Mouse (Mus musculus) kidney, adult 8-10 months (tissue): ENCODE results near the gene Lancl1.

Experiments
- DNase-seq, 2 experiments: peaks; one replicate each; pipeline ENCODE4 v3.0.0; 2022

The Lancl1 gene

GRCm38 (mm10) chr1:67014205-67014604, 24.5 kb downstream of the Lancl1 start:
- DNase-seq, result no peak

GRCm38 (mm10) chr1:67010520-67010919, 28.2 kb downstream of the Lancl1 start:
- no peak for DNase-seq

GRCm38 (mm10) chr1:67003699-67004098, 35.0 kb downstream of the Lancl1 start:
- DNase-seq, result peak in 1 of 2 experiments; percentile 15

GRCm38 (mm10) chr1:67002226-67002625, 36.4 kb downstream of the Lancl1 start:
- DNase-seq, result peak; percentile 20 to 48

GRCm38 (mm10) chr1:67001367-67001766, 37.3 kb downstream of the Lancl1 start:
- no peak for DNase-seq

GRCm38 (mm10) chr1:67000484-67000883, 38.2 kb downstream of the Lancl1 start:
- DNase-seq, result no peak

GRCm38 (mm10) chr1:66998601-66999000, 40.1 kb downstream of the Lancl1 start:
- DNase-seq, result no peak

DNA sequence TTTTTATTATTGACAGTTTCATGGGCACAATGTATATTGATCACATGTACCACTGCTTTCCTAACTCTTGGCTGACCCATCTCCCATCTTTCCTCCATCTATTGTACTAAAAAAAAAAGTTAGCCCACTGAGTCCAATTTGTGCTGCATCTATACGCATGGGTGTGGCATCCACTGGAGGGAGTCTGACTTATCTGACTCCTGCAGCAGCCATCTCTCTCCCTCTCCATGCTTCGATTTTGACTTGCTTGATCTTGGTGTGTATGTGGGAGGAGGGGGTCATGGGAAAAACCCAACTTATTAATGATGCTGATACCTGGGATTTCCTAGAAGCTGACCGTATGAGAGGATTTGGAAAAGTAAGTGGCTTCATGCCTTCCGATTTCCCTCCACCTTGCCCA, 40.5 kb downstream of the Lancl1 start:
- no peak for DNase-seq

- DNase-seq, result no peak
Observed at GRCm38 (mm10) chr1:66996819-66997218, 41.9 kb downstream of the Lancl1 start.

- peak; percentile 23 to 32 for DNase-seq
Observed at GRCm38 (mm10) chr1:66992764-66993163, 45.9 kb downstream of the Lancl1 start.

GRCm38 (mm10) chr1:66987558-66988190, 51.0 kb downstream of the Lancl1 start:
- DNase-seq, result no peak

DNA sequence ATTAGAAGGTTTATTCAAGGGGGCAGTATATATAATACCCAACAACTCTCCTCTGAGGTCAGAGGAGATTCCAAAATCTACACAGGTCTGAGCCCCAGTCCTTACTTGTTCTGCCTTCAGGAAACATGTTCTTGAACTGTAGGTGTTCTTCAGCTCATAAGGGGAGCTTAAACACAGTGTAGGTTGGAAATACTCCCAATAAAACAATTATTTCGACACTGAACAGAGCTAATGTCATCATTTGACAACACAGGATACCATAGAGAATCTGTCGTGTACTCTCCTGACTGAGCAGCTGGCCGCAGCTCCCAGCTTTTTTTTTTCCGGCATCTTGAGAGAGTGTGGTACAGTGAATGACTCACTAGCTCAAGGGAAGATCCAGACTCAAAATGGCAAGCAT, 52.8 kb downstream of the Lancl1 start:
- DNase-seq, result no peak

- DNase-seq, result no peak
Observed at GRCm38 (mm10) chr1:66985129-66985698, 53.5 kb downstream of the Lancl1 start.

DNA sequence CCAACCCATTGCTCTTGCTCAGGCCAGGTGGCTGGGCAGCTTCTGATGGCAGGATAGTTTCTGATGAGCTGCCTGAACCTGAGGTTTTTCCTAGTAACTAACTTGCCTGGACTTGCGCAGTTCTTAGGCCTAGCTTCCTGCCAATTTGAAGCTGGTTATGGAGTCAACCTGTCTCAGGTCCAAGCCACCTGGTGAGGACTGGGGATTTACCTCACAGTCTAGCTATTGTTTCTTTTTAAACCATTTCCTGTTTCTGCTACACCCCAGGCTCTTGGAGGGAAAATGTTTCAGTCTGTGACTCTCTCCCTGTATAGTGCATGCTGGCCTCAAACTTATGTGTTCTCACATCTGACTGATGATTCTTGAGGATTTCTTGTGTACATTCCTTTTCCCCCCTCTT, 58.5 kb downstream of the Lancl1 start:
- DNase-seq, result no peak

GRCm38 (mm10) chr1:66975456-66975855, 63.2 kb downstream of the Lancl1 start:
- DNase-seq, result peak in 1 of 2 experiments; percentile 30

GRCm38 (mm10) chr1:66964857-66965256, 73.8 kb downstream of the Lancl1 start:
- no peak for DNase-seq

DNA sequence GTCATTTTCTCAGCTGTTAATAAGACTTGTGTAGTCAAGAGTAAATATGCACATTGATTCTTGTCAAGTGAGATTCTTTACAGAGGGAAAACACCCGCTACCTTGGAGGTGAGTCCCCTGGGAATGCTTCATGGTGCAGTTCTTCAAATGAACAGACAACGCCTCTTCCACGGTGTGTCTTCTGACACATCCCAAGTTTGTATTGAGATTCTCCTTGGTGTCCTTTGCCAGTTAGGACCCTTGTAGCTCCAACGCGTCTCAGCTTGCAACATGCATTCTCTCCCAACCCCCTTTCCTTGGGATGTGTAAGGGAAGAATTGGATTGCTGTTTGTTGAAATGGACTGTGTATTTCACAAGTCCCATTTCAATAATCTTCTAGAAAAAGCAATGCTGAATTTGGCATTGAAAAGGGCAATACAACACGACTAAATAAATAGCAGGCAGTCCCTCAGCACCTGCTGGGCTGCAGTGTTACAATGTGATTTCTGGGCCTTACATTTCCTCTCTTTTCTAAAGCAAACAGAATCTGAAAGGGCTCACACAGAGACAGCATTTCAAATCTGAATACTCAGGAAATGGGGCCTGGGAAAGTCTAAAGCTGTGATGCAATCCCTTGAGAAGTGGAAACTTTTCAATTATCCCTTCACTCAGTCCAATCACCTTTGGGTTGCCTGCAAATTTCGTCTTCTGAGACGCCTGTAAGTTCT, 78.0 kb downstream of the Lancl1 start:
- DNase-seq, result no peak

- DNase-seq, result no peak
Observed at GRCm38 (mm10) chr1:66957361-66957760, 81.3 kb downstream of the Lancl1 start.

- no peak for DNase-seq
Observed at GRCm38 (mm10) chr1:66951086-66951485, 87.6 kb downstream of the Lancl1 start.
